Mouse (Mus musculus) hindbrain, embryonic 14.5 days (tissue): ENCODE measurements around the gene Uvrag. TPM values are rescaled to one million over a fixed set of nuclear protein-coding genes. Genes with fewer than 3 reads are reported as not detected.
A peak's percentile ranks its signal among the peaks of the same experiment; 100 is the strongest.

Experiments used
- ATAC-seq: fragments of 200-750 bp; cut with Nextera tagmentation; 2 replicates; pipeline ENCODE4 v1.8.0; 2017; ENCODE audit warnings: moderate number of reproducible peaks, mild to moderate bottlenecking, moderate TSS enrichment, moderate library complexity; ENCODE audit not compliant: low FRiP score
- DNase-seq: peaks from one replicate; pipeline ENCODE4 v3.0.0-alpha.2; 2015; ENCODE audit warnings: low spot score
- H3K27ac ChIP-seq: fragments of 300-500 bp; sonication (generic); 2 replicates; pipeline ENCODE4 v1.5.1; 2014; ENCODE audit warnings: mild to moderate bottlenecking, moderate library complexity
- H3K27me3 ChIP-seq: fragments of 300-500 bp; sonication (generic); 2 replicates; pipeline ENCODE4 v1.6.1; 2014; ENCODE audit warnings: mild to moderate bottlenecking, low read length, mixed read lengths; ENCODE audit not compliant: control insufficient read depth, insufficient read depth
- H3K36me3 ChIP-seq: fragments of 300-500 bp; sonication (generic); replicated peaks from 2 replicates; pipeline ENCODE4 v1.6.1; 2014; ENCODE audit not compliant: control insufficient read depth, insufficient read depth
- H3K4me1 ChIP-seq: fragments of 300-500 bp; sonication (generic); replicated peaks from 2 replicates; pipeline ENCODE4 v1.6.1; 2014; ENCODE audit warnings: antibody characterized with exemption, low read length, mixed read lengths; ENCODE audit not compliant: control insufficient read depth, insufficient read depth
- H3K4me2 ChIP-seq: fragments of 300-500 bp; sonication (generic); replicated peaks from 2 replicates; pipeline ENCODE4 v1.6.1; 2014; ENCODE audit warnings: mild to moderate bottlenecking, moderate library complexity
- H3K4me3 ChIP-seq: fragments of 300-500 bp; sonication (generic); replicated peaks from 2 replicates; pipeline ENCODE4 v1.5.1; 2014; ENCODE audit warnings: mild to moderate bottlenecking, low read length
- H3K9ac ChIP-seq: fragments of 300-500 bp; sonication (generic); 2 replicates; pipeline ENCODE4 v1.6.1; 2014
- H3K9me3 ChIP-seq: fragments of 300-500 bp; sonication (generic); 2 replicates; pipeline ENCODE4 v1.6.1; 2016; ENCODE audit warnings: low read length; ENCODE audit not compliant: control insufficient read depth
- WGBS: fragments of 180-500 bp; shearing (Covaris S2); extraction: QIAGEN DNeasy Blood & Tissue Kit; methylation state at CpG from one replicate; pipeline ENCODE4 v1.1.7; 2014; 5-methylcytosine and 5-hydroxymethylcytosine counted together
- polyA plus RNA-seq: library from polyadenylated mRNA; unstranded; fragments of >200 nt; fragmentation: Nextera tagmentation; extraction: Ambion mirVana; gene quantifications from 2 replicates; pipeline ENCODE4 v1.2.1, GENCODE M21; 2014

The Uvrag gene
- polyA plus RNA-seq, 1 experiment from 2014 or later = 18.0 TPM

DNA sequence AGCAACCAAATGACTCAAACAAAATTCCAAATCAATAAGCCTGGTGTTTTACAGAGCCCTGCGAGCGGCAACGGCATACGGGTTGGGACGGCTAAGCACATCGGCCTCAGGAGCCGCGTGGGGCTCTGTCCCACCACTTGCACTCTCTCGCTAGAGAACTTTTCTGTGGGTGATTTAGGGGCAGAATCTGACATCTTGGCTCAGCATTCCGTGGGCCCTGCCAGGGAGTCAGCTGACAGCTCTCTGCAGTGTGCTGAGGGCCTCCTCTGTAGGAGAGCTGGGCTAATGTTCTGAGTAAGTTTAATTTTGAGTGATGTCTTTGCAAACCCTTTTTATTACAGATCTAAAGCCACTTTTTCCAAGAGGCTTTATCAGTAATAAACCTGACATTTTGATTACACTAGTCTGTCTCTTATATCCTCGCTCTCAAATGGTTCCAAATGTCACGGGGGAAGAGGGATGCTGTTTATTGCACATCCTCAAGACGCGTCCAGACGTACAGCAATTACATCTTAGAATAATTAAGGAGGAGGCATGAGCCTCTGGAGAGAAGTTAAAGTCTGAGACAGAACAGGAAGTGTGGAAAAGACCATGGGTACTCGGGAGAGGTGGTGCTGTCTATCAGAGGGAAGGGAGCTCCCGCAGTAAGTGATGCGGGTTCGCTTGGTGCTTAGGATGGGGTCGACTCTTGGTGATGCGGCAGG, 236.1 kb downstream of the Uvrag start:
- DNase-seq (no peak), ATAC-seq (peak; percentile 31; the same call in 1 of the 2 replicates)
- Histone ChIP-seq H3K27me3 (no peaks in the 10 kb centered on the region), H3K4me3 (no peak overlapping the region), H3K27ac (no peak overlapping the region), H3K36me3 (no peaks in the 10 kb centered on the region), H3K9ac (no peak overlapping the region), H3K4me2 (no peak overlapping the region), H3K9me3 (no peaks in the 10 kb centered on the region), H3K4me1 (peaks cover 8% of the 10 kb centered on the region)
- 68% methylated on average over 21 of the region's 21 CpGs for WGBS

DNA sequence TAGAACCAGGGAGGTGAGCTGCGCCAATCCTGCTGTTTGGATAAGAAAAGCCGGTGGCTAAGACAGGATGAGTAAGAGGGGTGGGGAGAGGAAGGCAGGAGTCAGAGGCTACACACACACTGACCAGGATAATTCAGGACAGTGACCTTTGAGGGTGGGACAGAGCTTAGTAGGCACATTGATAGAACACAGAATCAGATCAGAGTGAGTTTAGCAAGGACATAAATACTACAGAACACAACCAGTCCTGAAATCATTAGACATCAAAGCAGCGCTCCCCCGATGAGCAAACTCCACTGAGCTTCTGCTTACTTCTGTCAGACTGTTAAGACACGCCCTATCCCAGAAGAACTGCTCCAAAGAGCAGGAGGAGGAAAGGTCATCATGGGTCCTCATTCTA, 237.1 kb downstream of the Uvrag start:
- no peak overlapping the region for H3K4me2 ChIP-seq
- H3K27me3 ChIP-seq = no peaks in the 10 kb centered on the region
- H3K36me3 ChIP-seq = no peaks in the 10 kb centered on the region
- ATAC-seq (no peak), DNase-seq (no peak)
- no peak overlapping the region for H3K4me3 ChIP-seq
- H3K9me3 ChIP-seq = no peaks in the 10 kb centered on the region
- H3K4me1 ChIP-seq = peaks cover 8% of the 10 kb centered on the region
- WGBS = 63% methylated on average over 5 of the region's 5 CpGs
- H3K27ac ChIP-seq = no peak overlapping the region
- H3K9ac ChIP-seq = no peak overlapping the region

DNA sequence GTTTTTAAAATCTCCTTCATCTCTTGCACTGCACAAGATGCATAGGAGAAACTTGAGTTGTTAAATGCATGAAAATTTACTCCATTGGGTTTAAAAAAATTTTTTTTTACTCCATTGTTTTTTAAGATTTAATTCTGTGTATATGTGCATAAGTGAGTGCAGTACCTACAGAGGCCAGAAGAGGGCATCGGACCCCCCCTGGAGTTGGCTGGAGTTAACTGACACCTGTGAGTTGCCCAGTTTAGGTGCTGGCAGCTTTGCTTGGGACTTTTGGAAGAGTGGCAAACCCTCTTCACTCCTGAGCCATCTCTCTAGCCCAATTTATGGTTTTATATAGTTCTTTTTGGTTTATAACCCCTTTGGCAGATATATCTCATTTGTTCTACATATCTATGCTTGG, 239.8 kb downstream of the Uvrag start:
- no peaks in the 10 kb centered on the region for H3K27me3 ChIP-seq
- H3K9ac ChIP-seq = no peak overlapping the region
- DNase-seq (no peak), ATAC-seq (no peak)
- peaks cover 8% of the 10 kb centered on the region for H3K4me1 ChIP-seq
- 93% methylated on average over 1 of the region's 1 CpGs for WGBS
- H3K4me2 ChIP-seq = no peak overlapping the region
- H3K4me3 ChIP-seq = no peak overlapping the region
- H3K9me3 ChIP-seq = no peaks in the 10 kb centered on the region
- no peak overlapping the region for H3K27ac ChIP-seq
- H3K36me3 ChIP-seq = no peaks in the 10 kb centered on the region

DNA sequence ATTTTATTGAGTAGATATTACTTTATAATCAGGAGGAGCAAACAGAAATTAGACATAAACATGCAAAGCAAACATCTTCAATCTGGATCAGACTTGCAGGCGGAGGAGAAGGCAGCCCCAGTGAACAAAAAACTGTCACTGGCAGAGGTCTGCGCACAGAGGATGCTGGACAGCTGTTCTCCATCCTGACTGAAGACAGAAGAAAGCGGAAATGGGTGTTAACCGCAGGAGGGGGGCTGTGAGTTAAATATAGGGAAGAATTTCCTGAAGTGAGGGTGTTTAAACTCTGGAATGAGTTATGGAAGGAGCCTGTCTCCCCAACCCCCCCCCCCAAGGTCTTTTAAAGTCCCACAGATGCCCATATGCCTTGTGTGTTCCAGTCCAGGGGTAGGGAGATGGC, 241.1 kb downstream of the Uvrag start:
- no peak overlapping the region for H3K27ac ChIP-seq
- no peaks in the 10 kb centered on the region for H3K36me3 ChIP-seq
- H3K4me2 ChIP-seq = no peak overlapping the region
- no peak overlapping the region for H3K9ac ChIP-seq
- DNase-seq (no peak), ATAC-seq (no peak)
- 89% methylated on average over 4 of the region's 4 CpGs for WGBS
- H3K27me3 ChIP-seq = no peaks in the 10 kb centered on the region
- no peaks in the 10 kb centered on the region for H3K9me3 ChIP-seq
- no peak overlapping the region for H3K4me3 ChIP-seq
- peaks cover 3% of the 10 kb centered on the region; the same call in 1 of the 2 replicates for H3K4me1 ChIP-seq

DNA sequence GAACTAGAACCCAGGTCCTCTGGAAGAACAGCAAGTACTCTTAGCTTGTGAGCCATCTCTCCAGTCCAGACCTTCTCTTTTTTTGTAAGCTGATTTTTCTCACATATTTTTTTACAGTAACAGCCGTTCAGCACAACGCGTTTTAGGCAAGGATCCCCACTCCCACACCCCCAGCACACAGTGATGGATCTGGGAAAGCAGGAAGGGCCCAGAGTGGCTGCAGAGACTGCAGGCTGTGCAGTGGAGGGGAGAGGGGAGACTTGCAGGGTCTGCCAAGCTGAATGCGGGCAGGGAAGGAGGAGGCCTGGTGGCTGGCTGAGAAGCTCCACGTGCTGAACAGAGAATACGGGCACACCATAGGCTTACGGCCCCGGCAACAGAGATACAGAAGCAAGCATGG, 243.6 kb downstream of the Uvrag start:
- H3K27ac ChIP-seq = no peak overlapping the region
- no peak for ATAC-seq
- DNase-seq = no peak
- no peak overlapping the region for H3K4me3 ChIP-seq
- H3K36me3 ChIP-seq = no peaks in the 10 kb centered on the region
- no peaks in the 10 kb centered on the region for H3K4me1 ChIP-seq
- no peak overlapping the region for H3K9ac ChIP-seq
- WGBS = 94% methylated on average over 8 of the region's 8 CpGs
- no peaks in the 10 kb centered on the region for H3K9me3 ChIP-seq
- H3K4me2 ChIP-seq = no peak overlapping the region
- H3K27me3 ChIP-seq = no peaks in the 10 kb centered on the region

DNA sequence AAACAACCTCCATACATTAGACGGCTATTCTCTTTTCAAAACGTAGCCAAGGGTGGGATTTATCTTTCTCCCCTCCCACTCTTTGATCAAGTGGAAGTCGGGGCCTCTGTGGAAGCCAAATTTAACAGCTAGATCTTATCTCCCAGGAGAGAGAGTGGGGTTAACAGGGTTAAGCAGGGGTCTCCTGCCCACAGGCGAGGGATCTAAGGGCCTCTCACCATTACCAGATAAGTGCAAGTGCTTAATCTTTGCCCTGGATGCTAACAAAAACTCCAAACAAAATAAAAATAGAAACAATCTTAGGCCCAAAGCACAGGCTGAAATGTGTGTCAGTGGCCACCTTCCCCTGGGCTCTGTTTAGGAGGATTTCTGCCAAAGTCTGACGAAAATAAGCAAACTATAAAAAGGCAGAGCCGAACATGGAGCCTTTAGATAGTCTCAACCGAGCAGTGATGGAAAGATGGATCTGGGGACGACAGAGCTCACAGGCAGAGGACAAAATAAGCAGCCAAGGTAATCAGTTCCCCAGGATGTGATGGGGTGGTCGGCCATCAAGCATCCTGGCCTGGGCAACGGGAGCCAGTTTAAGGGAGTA, 245.3 kb downstream of the Uvrag start:
- Histone ChIP-seq H3K36me3 (no peaks in the 10 kb centered on the region), H3K4me3 (no peak overlapping the region), H3K4me1 (no peaks in the 10 kb centered on the region; the same call in 1 of the 2 replicates), H3K27ac (no peak overlapping the region), H3K9me3 (no peaks in the 10 kb centered on the region), H3K9ac (no peak overlapping the region), H3K4me2 (no peak overlapping the region), H3K27me3 (no peaks in the 10 kb centered on the region)
- ATAC-seq = no peak
- WGBS = 66% methylated on average over 10 of the region's 10 CpGs
- no peak for DNase-seq

DNA sequence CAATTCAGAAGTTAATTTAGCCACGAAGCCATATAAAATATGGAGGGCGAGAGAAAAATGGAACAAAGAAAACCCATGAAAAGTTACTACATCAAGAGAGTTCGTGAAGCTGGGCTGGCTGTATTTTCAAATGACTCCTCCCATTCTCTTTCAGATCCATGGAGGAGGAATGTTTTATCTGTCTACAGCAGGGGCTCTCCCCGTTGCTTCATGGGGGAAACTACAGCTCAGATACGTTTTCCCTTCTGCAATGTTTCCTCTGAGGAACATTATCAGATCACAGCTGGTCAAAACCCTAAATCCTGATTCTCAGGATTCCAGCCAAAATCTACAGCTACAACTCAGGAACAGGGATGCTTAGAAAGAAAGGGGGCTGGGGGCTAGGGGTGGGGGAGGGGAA, 246.2 kb downstream of the Uvrag start:
- whole genome bisulfite sequencing = 38% methylated on average over 5 of the region's 5 CpGs
- no peaks in the 10 kb centered on the region for H3K9me3 ChIP-seq
- H3K4me1 ChIP-seq = peaks cover 8% of the 10 kb centered on the region
- ATAC-seq (no peak), DNase-seq (no peak)
- no peak overlapping the region for H3K4me3 ChIP-seq
- no peak overlapping the region for H3K27ac ChIP-seq
- H3K4me2 ChIP-seq = no peak overlapping the region
- H3K27me3 ChIP-seq = no peaks in the 10 kb centered on the region
- H3K36me3 ChIP-seq = no peaks in the 10 kb centered on the region
- H3K9ac ChIP-seq = no peak overlapping the region

DNA sequence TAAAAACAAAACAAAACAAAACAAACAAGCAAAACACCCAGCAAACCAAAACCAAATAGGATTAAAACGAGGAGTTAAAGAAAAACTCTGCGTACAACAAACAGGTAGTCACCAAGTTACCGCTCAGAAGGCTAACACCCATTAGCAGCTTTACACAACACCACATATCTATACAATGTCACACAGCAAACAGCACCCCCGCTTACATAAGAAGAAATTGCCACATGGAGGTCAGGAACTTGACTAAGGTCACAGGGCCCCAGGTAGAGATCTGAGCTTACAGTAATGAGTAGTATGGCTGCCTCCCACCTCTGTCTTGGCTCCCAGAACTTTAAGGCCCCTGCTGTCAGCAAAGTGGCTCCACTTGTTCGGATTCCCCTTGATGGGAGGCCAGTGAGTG, 246.6 kb downstream of the Uvrag start:
- no peak overlapping the region for H3K4me2 ChIP-seq
- no peaks in the 10 kb centered on the region for H3K27me3 ChIP-seq
- no peaks in the 10 kb centered on the region for H3K9me3 ChIP-seq
- ATAC-seq = no peak
- DNase-seq = no peak
- no peak overlapping the region for H3K27ac ChIP-seq
- no peak overlapping the region for H3K9ac ChIP-seq
- no peak overlapping the region for H3K4me3 ChIP-seq
- H3K4me1 ChIP-seq = peaks cover 13% of the 10 kb centered on the region
- no peaks in the 10 kb centered on the region for H3K36me3 ChIP-seq
- WGBS = 93% methylated on average over 5 of the region's 5 CpGs

DNA sequence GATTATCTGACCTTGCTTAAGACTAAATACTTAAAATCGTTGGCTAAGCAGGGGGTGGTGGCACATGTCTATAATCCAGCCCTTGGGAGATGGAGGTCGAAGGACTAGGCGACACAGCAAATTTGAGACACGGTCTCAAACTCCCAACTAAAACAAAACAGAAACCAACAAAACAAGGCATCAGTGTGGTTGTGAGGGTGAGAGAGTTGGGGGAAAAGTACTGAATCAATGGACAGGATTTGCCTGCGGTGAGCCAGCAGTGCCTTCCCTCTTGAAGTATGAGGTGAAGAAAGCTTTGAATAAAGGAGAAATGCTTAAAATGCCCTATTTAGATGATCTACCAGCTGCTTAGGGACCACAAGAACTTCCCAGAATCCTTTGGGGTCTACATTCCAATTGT, 247.8 kb downstream of the Uvrag start:
- Histone ChIP-seq H3K4me2 (no peak overlapping the region), H3K9me3 (no peaks in the 10 kb centered on the region), H3K4me1 (peaks cover 24% of the 10 kb centered on the region), H3K9ac (no peak overlapping the region), H3K27ac (no peak overlapping the region), H3K36me3 (no peaks in the 10 kb centered on the region), H3K4me3 (no peak overlapping the region), H3K27me3 (no peaks in the 10 kb centered on the region)
- 87% methylated on average over 5 of the region's 5 CpGs for WGBS
- ATAC-seq (no peak), DNase-seq (no peak)
